Mouse (Mus musculus): ENCODE data around the gene Pde6g. TPM values are rescaled to one million over a fixed set of nuclear protein-coding genes. Genes with fewer than 3 reads are reported as not detected.
A peak's percentile ranks its signal among the peaks of the same experiment; 100 is the strongest.

Pde6g gene
- polyA plus RNA-seq, 1 experiment from 2014 or later: not detected

DNA sequence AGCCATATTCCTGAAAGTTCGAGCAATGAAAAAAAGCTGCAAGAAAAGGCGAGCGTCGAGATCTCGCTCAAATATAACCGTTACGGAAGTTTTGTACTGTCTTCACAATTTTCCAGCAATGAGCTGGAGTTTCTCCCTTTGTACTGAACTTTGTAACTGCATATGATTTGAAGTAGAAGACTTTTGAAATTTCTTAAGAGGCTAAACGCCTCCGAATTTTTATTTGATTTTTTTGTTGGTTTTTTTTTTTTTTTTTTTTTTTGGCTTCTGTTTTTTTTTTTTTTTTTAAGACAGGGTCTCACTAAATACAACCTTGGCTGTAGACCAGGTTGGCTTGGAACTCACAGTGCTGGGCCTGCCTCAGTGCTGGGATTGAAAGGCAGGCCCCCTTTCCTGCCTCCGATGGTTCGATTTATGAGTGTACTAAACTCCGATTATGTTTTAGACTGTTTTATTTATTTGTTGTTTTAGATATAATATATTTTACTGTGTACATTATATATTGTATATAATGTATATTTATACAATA, 15.4 kb downstream of the Pde6g start:
- ATAC-seq (no peak), DNase-seq (ENCODE audit: low spot score) (no peak)
- Histone ChIP-seq H3K9me3 (ENCODE audit: low read length) (no peaks in the 10 kb centered on the region), H3K36me3 (ENCODE audit: insufficient read depth, low read length) (0 out of 2 replicates have a peak, but pooled peaks cover 6% of the 10 kb centered on the region), H3K4me2 (replicated peaks; ENCODE audit: low read depth, low read length) (peak overlapping the region; percentile 73), H3K27me3 (replicated peaks; ENCODE audit: insufficient read depth, low read length) (no peaks in the 10 kb centered on the region), H3K9ac (replicated peaks; ENCODE audit: low read depth) (peak overlapping the region; percentile 85; the same call in 1 of the 2 replicates), H3K4me3 (ENCODE audit: low read depth, low read length) (peak overlapping the region; percentile 99), H3K4me1 (ENCODE audit: insufficient read depth, low read depth, low read length) (0 out of 2 replicates have a peak, but pooled peaks cover 6% of the 10 kb centered on the region), H3K27ac (ENCODE audit: low read length) (peak overlapping the region; percentile 78; the same call in 1 of the 2 replicates)
- TF ChIP-seq EP300 (IDR thresholded peaks at IDR 0.05) (no peak), CTCF (IDR thresholded peaks at IDR 0.05) (no peak)
- 24% methylated on average over 12 of the region's 12 CpGs for WGBS

- WGBS: 1% methylated on average over 74 of the region's 77 CpGs
- Histone ChIP-seq H3K27ac (ENCODE audit: low read length) (peak within 1 kb of the TSS; percentile 78), H3K9me3 (ENCODE audit: low read length) (no peaks in the 10 kb centered on the region), H3K4me1 (ENCODE audit: insufficient read depth, low read depth, low read length) (0 out of 2 replicates have a peak, but pooled peaks cover 6% of the 10 kb centered on the region), H3K9ac (replicated peaks; ENCODE audit: low read depth) (peak within 1 kb of the TSS; percentile 85), H3K4me2 (replicated peaks; ENCODE audit: low read depth, low read length) (peak within 1 kb of the TSS; percentile 73), H3K27me3 (replicated peaks; ENCODE audit: insufficient read depth, low read length) (no peaks in the 10 kb centered on the region), H3K4me3 (ENCODE audit: low read depth, low read length) (peak within 1 kb of the TSS; percentile 99), H3K36me3 (ENCODE audit: insufficient read depth, low read length) (0 out of 2 replicates have a peak, but pooled peaks cover 12% of the 10 kb centered on the region)
- DNase-seq (ENCODE audit: low spot score) (peak; percentile 90), ATAC-seq (peak; percentile 91)
- TF ChIP-seq CTCF (IDR thresholded peaks at IDR 0.05): peak; percentile 46
- no peak for TF ChIP-seq EP300 (IDR thresholded peaks at IDR 0.05)
Observed at GRCm38 (mm10) chr11:120437152-120437856, 16.0 kb downstream of the Pde6g start, which contains the start of gene Nploc4. Gene Nploc4, minus strand, starts transcription at chr11:120437708.

DNA sequence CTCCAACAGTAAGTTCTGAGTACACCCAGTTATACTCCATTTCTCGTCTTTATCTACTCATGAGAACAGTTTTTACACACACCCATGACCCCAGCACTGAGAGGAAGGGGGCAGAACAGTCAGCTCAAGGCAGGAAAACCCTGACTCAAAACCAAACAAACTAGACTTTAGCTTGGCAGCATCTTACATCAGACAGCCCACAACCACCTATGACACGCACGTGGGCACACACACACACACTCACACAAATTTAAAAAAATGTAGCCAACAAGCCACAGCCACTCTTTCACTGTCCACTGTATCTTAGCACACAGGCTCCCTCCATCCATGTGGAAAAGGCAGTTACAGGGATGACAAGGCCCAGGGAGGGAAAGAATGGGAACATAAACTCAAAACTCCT, 26.6 kb downstream of the Pde6g start:
- Histone ChIP-seq H3K4me3 (ENCODE audit: low read depth, low read length) (no peak overlapping the region), H3K9me3 (ENCODE audit: low read length) (no peaks in the 10 kb centered on the region), H3K36me3 (ENCODE audit: insufficient read depth, low read length) (peaks cover 36% of the 10 kb centered on the region), H3K9ac (replicated peaks; ENCODE audit: low read depth) (no peak overlapping the region), H3K27me3 (replicated peaks; ENCODE audit: insufficient read depth, low read length) (no peaks in the 10 kb centered on the region), H3K4me1 (ENCODE audit: insufficient read depth, low read depth, low read length) (no peaks in the 10 kb centered on the region), H3K27ac (ENCODE audit: low read length) (no peak overlapping the region), H3K4me2 (replicated peaks; ENCODE audit: low read depth, low read length) (no peak overlapping the region)
- WGBS: 85% methylated on average over 3 of the region's 3 CpGs
- no peak for TF ChIP-seq CTCF (IDR thresholded peaks at IDR 0.05)
- TF ChIP-seq EP300 (IDR thresholded peaks at IDR 0.05): no peak
- DNase-seq (ENCODE audit: low spot score): no peak
- no peak for ATAC-seq

DNA sequence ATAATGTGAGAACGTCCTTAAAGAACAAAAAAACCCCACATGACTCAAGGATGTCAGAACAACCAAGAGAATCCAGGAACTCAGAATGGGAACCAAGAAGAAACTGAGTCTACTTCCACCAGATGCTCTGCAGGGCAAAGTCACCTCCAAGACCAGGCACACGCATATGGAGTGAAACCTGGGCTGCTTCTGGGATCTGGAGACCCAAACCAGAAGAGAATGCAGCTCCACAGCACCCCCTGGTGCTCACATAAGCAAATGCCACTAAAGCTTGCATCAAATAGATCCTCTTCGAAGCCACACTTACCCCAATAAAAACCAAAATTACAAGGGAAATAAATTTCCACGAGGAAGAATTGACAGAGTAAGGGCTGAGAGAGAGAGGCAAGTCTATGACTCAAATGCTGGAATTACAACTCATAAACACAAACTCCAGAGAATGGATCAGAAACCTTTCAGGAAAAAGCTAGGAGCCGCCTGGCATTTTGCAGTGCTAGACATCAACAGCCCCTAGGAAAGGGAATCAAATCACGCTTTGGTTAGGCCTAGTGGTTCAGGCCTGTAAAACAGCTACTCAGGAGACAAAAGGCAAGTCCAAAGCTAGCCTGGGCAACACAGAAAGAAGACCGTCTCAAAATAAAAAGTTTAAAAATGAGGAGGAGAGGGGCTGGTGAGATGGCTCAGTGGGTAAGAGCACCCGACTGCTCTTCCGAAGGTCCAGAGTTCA, 29.6 kb downstream of the Pde6g start:
- no peak overlapping the region for H3K27ac ChIP-seq (ENCODE audit: low read length)
- no peaks in the 10 kb centered on the region for H3K4me1 ChIP-seq (ENCODE audit: insufficient read depth, low read depth, low read length)
- TF ChIP-seq EP300 (IDR thresholded peaks at IDR 0.05): no peak
- peak; percentile 74 for TF ChIP-seq CTCF (IDR thresholded peaks at IDR 0.05)
- DNase-seq (ENCODE audit: low spot score) (peak; percentile 62), ATAC-seq (no peak)
- no peak overlapping the region for H3K4me2 ChIP-seq (replicated peaks; ENCODE audit: low read depth, low read length)
- H3K4me3 ChIP-seq (ENCODE audit: low read depth, low read length): no peak overlapping the region
- no peaks in the 10 kb centered on the region for H3K9me3 ChIP-seq (ENCODE audit: low read length)
- H3K9ac ChIP-seq (replicated peaks; ENCODE audit: low read depth): no peak overlapping the region
- no peaks in the 10 kb centered on the region for H3K27me3 ChIP-seq (replicated peaks; ENCODE audit: insufficient read depth, low read length)
- WGBS: 64% methylated on average over 9 of the region's 9 CpGs
- H3K36me3 ChIP-seq (ENCODE audit: insufficient read depth, low read length): peaks cover 61% of the 10 kb centered on the region

DNA sequence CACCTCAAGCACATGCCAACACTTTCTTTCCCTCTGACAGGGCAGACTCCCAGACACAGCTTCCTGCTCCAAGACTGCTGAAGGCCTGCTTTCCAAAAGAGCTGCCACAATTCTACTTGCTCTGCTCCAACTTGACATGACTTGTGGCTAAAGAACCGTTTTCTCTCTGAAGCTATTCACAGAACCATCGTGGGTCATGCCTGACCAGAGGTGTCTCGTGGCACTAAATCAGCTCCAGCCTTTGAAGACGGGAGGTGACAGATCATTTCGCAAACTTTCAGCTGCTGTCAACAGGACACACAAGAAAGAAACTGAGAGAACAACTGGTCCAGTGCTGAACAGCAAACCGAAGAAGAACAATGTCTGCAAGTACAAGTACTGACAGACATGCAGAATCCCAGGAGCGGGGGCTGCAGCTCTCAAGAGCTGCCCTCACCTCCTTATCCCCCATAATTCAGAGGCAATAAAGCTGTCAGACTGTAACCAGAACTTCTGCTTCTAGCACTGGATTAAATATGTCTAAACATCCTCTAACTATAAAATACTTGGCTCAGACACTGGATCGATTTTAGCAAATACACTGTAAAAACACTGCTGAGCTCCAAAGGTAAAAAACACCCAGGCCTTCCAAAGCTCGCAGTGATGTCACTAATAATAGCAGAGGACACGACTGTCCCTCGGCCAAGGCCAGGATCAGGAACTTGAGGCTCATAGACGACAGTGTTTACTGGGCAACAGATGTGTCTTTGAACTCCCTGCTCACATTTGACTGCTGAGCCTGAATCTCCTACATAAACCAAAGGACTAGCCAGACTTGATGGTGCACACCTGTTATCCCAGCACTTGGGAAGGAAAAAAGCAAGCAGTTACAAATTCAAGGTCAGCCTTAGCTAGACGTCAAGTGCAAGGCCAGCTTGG, 30.4 kb downstream of the Pde6g start:
- Histone ChIP-seq H3K27ac (ENCODE audit: low read length) (no peak overlapping the region), H3K36me3 (ENCODE audit: insufficient read depth, low read length) (peaks cover 61% of the 10 kb centered on the region)
- 71% methylated on average over 13 of the region's 13 CpGs for WGBS

More for the DNA sequence above, 30.4 kb downstream of the Pde6g start:
- no peak overlapping the region for H3K9ac ChIP-seq (replicated peaks; ENCODE audit: low read depth)
- ATAC-seq (no peak), DNase-seq (ENCODE audit: low spot score) (no peak)
- no peaks in the 10 kb centered on the region for H3K9me3 ChIP-seq (ENCODE audit: low read length)
- no peak overlapping the region for H3K4me2 ChIP-seq (replicated peaks; ENCODE audit: low read depth, low read length)
- no peaks in the 10 kb centered on the region for H3K27me3 ChIP-seq (replicated peaks; ENCODE audit: insufficient read depth, low read length)
- no peaks in the 10 kb centered on the region for H3K4me1 ChIP-seq (ENCODE audit: insufficient read depth, low read depth, low read length)
- TF ChIP-seq CTCF (IDR thresholded peaks at IDR 0.05) (no peak), EP300 (IDR thresholded peaks at IDR 0.05) (no peak)
- no peak overlapping the region for H3K4me3 ChIP-seq (ENCODE audit: low read depth, low read length)

Measured in lung, postnatal 0 days (tissue).